Mouse (Mus musculus): ENCODE data around the gene Speer4c.
"Not testable (repeated sequence)": the region's sequence is repeated elsewhere in the genome, so short reads cannot be mapped to it uniquely, and the experiment has no call there.

GRCm38 (mm10) chr5:15688874-15689658 is 25.0 kb downstream of the Speer4c start:
- not testable (repeated sequence) for TF ChIP-seq CTCF (IDR thresholded peaks at IDR 0.05; ENCODE audit: borderline replicate concordance, insufficient read depth, low read depth, low read length); POLR2A (IDR thresholded peaks at IDR 0.05; ENCODE audit: borderline replicate concordance, insufficient read depth, low read length)
